Mouse (Mus musculus) spleen, postnatal 4 days (tissue): ENCODE results near the gene Impdh1.
"Not testable (repeated sequence)": the region's sequence is repeated elsewhere in the genome, so short reads cannot be mapped to it uniquely, and the experiment has no call there.

Experiments used
- DNase-seq, 2 experiments: peaks; one replicate each; pipeline ENCODE4 v3.0.0; 2022; ENCODE audit warnings: low spot score in 2 of 2

Gene Impdh1

GRCm38 (mm10) chr6:29187936-29188335 is 28.2 kb downstream of the Impdh1 start:
- no peak for DNase-seq

DNA sequence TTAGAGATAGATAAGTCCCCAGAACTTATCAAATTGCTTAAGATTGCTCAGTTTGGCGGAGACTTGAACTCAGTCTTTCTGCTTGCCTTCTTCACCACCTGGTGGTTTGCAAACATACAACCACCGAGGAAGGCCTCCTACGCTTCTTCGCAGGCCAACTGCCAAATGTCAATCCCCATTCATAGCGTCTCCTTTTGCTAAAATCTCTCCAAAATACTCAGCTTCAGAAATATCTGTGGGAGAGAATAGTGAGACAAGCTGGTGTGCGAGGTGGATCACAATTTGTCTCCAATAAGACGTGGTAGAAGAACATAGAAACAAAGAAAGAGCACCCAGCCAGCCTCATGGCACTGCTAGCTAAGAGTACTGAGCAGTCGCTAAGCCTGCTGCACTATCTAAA is 36.3 kb downstream of the Impdh1 start:
- DNase-seq: peak in 1 of 2 experiments; percentile 48

DNA sequence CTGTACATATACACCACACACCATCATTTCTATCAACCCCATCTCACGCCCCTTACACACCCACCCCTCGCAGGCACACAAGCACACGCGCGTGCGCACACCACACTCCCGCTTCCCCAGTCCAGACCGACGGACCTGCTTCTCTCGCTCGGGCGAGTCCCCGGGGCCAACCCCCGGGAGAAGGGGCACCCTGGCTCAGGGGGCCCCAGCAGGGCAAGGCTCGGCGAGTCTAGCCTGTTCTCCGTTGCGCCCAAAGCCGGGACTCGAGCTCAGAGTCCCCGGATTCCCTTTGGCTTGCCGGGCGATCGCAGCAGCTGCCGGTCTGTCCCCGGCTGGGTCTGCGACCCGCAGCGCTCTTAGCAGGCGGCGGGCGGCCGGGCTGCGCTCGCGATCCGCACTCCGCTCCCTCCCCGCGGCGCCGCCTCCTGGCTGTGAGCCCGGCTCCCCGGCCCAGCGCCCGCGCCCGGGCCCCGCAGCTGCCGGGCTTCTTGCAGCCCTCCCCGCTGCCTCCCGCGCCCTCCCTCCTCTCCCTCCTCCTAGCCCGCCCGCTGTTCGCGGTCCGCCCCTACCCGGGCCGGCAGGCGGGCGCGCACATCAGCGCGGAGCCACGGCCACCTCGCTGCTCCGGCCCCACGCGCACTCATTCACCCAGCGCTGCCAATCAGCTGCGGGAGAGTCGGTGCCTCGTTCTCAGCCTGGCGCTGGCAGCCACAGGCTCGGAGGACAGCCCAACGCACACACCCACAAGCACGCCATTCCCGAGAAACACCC is 37.1 kb downstream of the Impdh1 start, which contains the start of gene Prrt4:
Gene Prrt4, minus strand, starts transcription at position 697 of the 771 bp plus-strand sequence.
- DNase-seq: no peak

DNA sequence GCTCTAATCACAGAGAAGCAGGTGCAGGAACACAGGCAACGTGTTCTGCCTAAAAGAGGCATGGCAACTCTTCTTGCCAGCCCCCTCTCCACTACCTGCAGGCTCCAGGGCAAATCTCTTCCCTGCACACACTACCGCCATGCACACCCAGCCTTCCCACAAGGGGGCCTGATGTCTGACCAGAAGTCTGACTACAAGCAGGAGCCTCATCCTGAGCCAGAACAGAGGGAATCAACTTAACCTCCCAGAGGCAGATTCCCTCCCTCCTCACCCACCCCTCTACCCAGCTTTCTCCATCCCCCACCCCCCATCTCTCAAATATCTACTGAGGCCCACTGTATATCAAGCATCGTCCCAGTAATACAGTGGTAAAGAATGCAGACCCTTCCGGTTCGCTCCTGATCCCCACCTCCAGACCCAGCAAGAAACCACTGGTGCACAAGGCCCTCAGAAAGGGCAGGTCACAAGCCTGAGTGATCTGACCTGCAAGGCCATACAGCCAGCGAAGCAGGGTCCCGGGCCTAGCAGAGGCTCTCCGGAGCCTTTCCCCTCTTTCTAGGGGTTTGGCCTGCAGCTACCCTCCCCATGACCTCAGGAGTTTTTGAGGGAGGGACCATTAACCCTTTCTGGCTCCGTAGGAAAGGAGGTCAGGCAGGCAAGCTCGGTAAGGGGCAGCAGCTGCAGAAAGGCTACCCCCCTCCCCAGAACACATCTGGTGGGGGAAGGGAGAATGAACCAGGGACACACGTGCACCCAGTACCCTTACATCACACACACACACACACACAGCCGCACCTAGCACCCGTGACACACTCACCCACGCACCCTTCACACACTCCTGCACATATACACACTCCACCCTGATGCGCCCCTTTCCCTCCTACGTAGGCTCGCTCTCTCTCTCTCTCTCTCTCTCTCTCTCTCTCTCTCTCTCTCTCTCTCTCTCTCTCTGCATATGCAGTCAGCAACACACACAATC is 38.0 kb downstream of the Impdh1 start:
- peak in 1 of 2 experiments; percentile 50 for DNase-seq

GRCm38 (mm10) chr6:29175113-29175512 is 41.1 kb downstream of the Impdh1 start:
- peak in 1 of 2 experiments; percentile 6 for DNase-seq

DNA sequence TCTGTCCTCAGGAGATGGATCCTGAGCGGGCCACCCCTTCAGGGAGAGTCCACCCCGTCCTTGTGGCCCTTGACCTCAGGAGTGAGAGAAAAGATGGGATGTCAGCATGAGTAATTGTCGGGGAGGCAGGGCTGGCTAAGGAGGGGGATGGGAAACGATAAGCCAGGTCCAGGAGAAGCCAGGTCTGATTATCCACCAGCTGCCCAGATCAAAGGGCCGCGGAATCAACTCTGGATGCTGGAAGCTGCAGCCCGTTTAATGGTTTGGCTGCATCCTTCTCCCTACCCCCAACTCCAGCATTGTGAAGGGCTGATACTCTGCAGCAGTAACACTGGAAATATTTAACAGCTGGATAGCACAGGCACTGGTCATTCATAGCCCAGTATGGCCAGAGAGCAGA is 41.8 kb downstream of the Impdh1 start:
- DNase-seq: no peak

DNA sequence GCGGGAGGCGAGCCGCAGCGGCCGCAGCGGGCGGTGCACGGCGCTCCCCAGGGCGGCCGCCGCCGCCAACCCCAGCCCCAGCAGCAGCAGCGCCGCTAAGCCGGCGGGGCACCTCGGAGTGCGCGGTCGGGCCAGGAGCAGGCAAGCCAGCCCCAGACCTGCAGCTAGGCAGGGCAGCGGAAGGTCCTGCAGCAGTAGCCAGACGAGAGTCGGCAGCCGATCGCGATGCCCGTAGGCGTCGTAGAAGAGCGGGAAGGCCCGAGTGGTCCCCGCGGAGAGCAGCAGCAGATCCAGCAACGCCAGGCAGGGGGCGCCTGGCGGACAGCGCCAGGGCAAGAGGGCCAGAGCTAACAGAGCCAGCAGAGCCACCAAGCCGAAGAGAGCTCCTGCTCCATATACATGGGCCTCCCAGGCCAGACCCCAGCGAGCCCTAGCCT is 45.2 kb downstream of the Impdh1 start:
- peak; percentile 66 to 85 for DNase-seq

DNA sequence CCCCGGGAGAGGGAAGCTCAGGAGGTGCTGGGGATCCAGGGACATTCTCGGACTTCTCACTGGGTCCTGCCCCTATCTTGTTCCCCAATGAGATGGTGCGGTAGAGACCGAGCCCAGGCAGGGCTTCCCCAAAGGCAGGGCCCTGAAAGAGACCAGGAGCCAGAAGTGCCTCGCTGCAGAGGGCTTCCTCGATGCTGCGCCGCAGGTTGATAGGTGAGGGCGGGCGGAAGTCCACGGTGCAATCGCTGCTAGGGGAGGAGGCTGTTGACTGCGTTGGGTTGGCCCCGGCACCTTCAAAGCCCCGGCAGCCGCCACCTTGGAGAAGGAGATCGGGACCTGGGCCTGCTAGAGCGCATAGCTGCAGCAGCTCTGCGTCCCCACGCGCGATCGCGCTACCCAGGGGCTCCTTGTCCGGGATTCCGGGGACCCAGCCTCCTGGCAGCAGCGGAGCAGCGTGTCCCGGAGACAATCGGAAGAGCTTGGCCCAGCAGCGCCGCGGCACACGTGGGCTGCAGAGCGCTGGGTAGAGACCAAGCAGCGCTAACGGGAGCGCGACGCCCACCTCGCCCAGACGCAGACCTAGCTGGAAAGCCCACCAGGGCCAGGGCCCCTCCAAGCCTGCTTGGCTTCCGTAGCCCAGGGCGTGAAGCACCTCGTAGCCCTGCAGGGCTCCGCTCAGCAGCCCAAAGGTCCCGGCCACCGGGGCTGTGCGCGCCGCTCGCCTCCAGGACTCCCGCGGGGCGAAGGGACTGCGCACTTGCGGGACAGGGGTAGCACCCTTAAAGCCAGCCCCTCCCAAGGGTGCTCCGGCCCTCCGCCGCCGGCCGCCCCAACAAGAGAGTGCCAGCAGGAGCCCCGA is 45.9 kb downstream of the Impdh1 start:
- peak in 1 of 2 experiments; percentile 68 for DNase-seq

- DNase-seq: no peak
Observed at GRCm38 (mm10) chr6:29169675-29170062, 46.5 kb downstream of the Impdh1 start.

DNA sequence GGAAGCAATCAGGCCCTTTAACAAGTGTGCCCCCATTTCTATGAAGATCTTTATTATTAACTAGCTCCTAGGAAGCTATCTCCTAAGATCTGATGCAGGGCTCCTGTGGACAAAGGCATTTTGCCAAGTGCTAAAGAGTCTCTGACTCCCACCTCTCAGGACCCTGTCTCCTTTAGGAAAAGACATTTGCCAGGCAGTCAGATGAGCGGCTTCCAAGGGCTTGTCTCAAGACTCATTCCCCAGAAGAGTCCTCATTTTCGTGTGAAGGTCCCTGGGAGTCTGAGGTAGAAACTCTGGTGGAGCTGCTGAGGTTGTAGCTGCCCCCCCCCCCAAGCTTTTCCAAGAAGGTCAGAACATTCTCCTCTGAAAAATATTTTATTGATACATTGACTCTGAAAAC is 47.3 kb downstream of the Impdh1 start:
- no peak for DNase-seq

DNA sequence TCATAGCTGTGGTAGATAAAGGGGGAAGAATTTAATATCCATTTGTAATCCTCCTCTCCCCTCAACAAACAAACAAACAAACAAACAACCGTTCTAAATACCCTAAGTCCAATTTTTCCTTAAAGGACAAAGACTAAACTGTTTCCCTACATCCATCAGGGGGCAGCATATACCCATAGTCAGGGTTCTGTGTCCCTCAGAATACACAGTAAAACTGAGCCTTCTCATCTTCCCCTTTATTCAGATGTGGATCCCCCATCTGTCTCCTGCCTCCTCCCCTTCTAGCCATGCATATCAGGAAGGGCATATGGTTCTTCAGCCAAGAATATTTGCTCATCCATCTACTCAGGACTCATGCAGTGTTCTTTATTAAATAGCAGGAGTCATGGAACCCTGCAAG is 50.0 kb downstream of the Impdh1 start:
- no peak for DNase-seq

- peak; percentile 80 to 86 for DNase-seq
Observed at GRCm38 (mm10) chr6:29164314-29165244, 51.6 kb downstream of the Impdh1 start, which contains the start of gene Rbm28. Gene Rbm28 (minus strand): TSS chr6:29165006.

GRCm38 (mm10) chr6:29161291-29161690 is 54.9 kb downstream of the Impdh1 start:
- not testable (repeated sequence) for DNase-seq

GRCm38 (mm10) chr6:29160786-29161185 is 55.4 kb downstream of the Impdh1 start:
- DNase-seq: no peak

DNA sequence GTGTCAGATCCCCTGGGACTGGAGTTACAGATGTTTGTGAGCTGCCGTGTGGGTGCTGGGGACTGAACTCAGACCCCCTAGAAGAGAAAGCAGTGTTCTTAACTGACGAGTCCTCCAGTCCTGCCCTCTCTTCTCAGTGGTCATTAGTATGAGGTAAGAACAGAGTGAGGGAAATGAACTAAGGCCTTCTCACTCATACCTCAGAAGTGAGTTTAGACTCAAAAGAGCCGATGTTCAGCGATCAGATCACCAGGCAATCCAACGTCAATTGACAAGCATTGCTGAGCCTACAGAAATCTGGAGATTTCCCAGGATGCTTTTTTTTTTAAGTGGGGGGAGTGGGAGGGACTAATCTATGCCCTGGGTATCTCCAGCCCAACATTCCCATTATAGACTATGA is 59.8 kb downstream of the Impdh1 start:
- DNase-seq: no peak
